Mouse (Mus musculus): ENCODE results near the gene Rab4a. TPM values are rescaled to one million over a fixed set of nuclear protein-coding genes. Genes with fewer than 3 reads are reported as not detected.

Rab4a gene
- total RNA-seq, 1 experiment from 2014 or later: 20.0 TPM

DNA sequence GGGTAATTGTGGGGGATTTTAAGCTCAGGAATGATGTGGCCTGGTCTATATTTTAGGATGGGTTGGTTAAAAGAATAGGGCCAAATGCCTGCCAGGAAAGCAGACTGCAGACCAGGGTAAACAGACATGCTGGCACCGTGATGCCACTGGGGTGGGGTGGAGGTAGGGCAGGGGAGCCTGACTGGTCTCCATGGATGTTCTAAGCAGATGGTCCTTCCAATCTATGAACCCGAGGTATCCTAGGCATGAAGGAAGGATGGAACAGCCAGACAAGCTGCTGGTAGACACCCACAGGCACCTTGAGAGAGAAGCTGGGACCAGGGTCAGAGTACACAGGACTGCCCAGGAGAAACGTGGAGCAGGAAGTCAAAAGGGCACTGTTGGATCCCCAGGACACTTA, 41.8 kb downstream of the Rab4a start:
- DNase-seq: no peak

DNA sequence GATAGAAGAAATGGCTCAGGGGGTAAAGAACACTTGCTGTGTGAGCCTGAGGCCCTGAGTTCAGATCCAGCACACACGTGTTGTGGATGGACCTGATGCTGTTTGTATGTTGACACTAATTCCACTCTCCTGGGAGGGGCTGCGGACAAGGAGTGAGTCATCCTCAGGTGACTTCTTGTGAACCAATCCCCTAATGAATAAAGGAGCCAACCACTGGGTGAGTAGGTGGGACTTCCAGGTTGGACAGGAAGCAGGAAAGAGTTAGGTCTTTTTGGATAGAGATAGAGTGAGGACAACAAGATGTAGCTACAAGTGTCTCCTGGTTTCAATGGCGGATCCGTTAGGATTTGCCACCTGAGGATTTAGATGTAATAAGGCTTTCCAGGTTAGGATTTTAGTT, 43.6 kb downstream of the Rab4a start:
- no peak for DNase-seq

- DNase-seq: no peak
These were observed 45.8 kb downstream of the Rab4a start for GRCm38 (mm10) chr8:123851590-123851989.

GRCm38 (mm10) chr8:123854252-123854651, 48.5 kb downstream of the Rab4a start:
- DNase-seq: no peak

DNA sequence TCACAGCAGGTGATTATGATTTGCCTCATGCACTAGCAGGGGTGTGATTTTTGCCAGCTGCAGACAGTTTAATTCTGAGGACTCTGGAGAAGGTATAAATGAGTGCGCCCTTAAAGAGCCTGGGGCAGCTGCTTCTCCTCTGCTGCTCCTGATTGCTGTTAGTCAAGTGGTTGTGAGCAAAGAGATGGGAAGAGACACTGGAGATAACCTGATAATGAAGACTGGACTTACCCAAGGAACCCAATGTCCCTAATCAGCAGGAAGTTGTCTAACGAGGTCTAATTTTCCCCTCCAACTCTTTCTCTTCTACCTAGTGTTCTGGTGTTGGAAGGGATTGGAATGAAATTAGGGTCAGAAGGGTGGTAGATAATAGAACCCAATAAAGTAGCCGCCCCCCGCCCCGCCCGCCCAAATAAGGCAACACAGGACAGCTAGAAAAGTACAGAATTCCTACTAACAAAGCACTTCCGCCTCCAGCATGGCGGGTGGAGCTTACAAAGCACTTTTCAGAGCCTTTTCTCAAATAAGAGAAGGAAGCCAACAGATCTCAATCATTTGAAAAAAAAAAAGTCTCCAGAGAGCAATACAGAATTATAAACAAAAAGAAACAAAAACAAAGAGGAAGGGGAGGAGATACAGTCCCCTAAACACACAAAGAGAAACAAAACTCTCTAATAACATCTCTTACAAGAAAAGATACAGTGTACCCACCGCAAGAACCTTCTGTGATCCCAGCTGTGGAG, 49.1 kb downstream of the Rab4a start:
- no peak for DNase-seq

DNA sequence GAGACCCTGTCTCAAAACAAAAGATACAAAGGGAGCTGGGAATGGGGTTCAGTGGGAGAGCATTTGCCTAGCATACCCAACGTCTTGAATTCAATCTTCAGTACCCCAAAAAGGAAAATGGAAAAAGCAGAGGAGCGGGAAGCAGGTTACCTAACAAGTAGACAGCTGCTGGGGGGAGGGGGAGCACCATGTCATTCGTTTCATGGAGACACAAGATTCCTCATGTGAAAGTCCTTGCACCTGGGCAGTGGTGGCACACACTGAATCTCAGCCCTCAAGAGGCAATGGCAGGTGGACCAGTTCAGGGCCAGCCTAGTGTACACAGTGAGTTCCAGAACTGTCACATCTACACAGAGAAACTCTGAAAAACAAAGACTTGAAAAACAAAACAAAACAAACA, 51.6 kb downstream of the Rab4a start:
- no peak for DNase-seq

GRCm38 (mm10) chr8:123858574-123858940, 52.8 kb downstream of the Rab4a start:
- no peak for DNase-seq

GRCm38 (mm10) chr8:123858941-123859647, 53.3 kb downstream of the Rab4a start:
- DNase-seq: peak; percentile 97

GRCm38 (mm10) chr8:123859648-123860259, 54.0 kb downstream of the Rab4a start, which contains the start of gene Ccsap:
Ccsap (minus strand) TSS chr8:123860209.
- peak; percentile 75 for DNase-seq

- DNase-seq: no peak
These were observed 54.6 kb downstream of the Rab4a start for GRCm38 (mm10) chr8:123860386-123860785.

GRCm38 (mm10) chr8:123865786-123866185, 60.0 kb downstream of the Rab4a start:
- peak; percentile 38 for DNase-seq

GRCm38 (mm10) chr8:123866971-123867370, 61.2 kb downstream of the Rab4a start:
- DNase-seq: no peak

GRCm38 (mm10) chr8:123872048-123872447, 66.3 kb downstream of the Rab4a start:
- no peak for DNase-seq

DNA sequence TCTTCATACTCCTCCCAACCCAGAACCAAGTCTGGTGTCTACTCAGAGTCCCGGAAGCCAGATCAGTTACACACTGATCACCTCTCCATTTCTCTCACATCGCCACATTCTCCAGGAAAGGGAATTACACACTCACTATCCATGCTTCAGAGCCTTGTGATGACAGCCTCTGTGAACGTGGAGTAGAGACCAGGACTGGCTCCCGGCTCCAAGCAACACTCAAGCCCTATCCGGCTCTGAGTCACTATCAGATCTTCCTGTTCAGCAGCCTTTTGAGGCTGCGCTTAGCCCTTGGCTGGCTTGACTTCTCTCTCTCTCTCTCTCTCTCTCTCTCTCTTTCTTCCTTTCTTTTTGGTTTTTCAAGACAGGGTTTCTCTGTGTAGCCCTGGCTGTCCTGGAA, 67.6 kb downstream of the Rab4a start:
- DNase-seq: no peak

DNA sequence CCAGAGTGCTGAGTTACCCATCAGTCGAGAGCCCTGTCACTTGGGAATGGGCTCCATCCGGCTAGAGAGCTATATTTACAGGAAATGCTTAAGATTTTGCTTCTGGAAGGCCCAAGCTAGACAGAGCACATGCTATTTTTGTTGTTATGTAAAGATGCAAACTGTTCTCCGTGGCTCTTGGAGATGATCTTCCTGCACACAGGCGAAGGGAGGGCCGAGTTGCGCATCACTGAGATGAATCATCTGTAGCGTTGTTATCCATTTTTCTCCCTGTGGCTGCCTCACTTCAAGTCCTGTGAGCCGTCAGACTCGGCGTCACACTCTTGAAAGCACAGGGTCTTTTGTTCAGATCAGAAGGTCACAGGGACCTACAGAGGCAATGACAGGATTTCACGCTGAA, 68.5 kb downstream of the Rab4a start:
- no peak for DNase-seq

GRCm38 (mm10) chr8:123877865-123878264, 72.1 kb downstream of the Rab4a start:
- DNase-seq: no peak

DNA sequence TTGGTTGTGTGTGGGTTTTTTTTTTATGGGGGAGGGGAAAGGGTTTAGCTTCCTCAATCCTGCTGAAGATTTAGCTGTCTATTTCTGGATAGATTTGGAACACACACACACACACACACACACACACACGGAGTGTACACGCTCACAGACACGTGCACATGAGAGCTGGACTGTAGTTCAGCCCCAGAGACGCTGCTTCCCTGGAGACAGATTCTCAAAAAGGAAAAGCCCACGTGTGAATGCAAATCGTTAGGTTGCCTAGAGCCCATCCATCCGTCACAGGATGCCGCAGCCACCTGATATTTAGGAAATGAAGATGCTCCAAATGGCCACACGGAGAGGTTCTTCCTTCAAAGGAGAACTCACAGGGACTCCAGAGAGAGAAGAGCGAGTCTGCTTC, 74.5 kb downstream of the Rab4a start:
- DNase-seq: no peak

- no peak for DNase-seq
These were observed 75.1 kb downstream of the Rab4a start for GRCm38 (mm10) chr8:123880821-123881350.

DNA sequence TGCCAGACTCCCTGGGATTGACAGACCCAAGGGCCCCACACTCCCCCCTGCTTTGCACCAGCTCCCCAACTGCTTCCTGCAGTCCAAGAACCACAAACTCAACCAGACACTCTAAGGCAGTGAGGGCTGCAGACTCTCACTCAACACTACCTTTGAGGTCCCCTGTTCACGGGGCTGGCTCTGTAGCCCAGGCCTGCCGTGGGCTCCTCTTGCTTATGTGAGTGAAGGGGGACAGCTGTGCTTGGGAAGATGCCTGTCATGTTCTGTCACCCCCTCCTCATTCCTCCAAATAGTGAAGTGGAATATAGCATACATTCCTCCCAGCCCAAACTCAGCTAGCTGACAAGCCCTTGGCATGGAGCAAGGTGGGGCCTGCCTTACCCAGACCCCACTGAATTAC, 76.6 kb downstream of the Rab4a start:
- no peak for DNase-seq

GRCm38 (mm10) chr8:123883094-123883493, 77.3 kb downstream of the Rab4a start:
- no peak for DNase-seq
